Mouse (Mus musculus) liver, adult 2 months (tissue): Measurements from ENCODE around the gene Slc6a20b. TPM values are rescaled to one million over a fixed set of nuclear protein-coding genes. Genes with fewer than 3 reads are reported as not detected.

Experiments used
- DNase-seq: peaks from one replicate; pipeline ENCODE4 v3.0.0-alpha.2; 2011; ENCODE audit warnings: low read depth, low spot score; ENCODE audit errors: extremely low read depth
- H3K27ac ChIP-seq: fragments of 200-500 bp; replicated peaks from 2 replicates; pipeline ENCODE4 v1.5.1; 2012; ENCODE audit warnings: low read depth, mild to moderate bottlenecking, control low read depth, inconsistent platforms, low read length; ENCODE audit not compliant: insufficient read depth
- H3K27me3 ChIP-seq: fragments of 200-500 bp; 2 replicates; pipeline ENCODE4 v1.6.1; 2012; ENCODE audit warnings: mild to moderate bottlenecking, moderate library complexity, low read length, inconsistent platforms; ENCODE audit not compliant: control insufficient read depth, insufficient read depth
- H3K36me3 ChIP-seq: fragments of 200-500 bp; 2 replicates; pipeline ENCODE4 v1.6.1; 2012; ENCODE audit warnings: low read length, inconsistent platforms; ENCODE audit not compliant: control insufficient read depth, insufficient read depth
- H3K4me1 ChIP-seq: fragments of 200-500 bp; 2 replicates; pipeline ENCODE4 v1.6.1; 2011; ENCODE audit warnings: low read length; ENCODE audit not compliant: control insufficient read depth, insufficient read depth
- H3K4me3 ChIP-seq: fragments of 200-500 bp; 2 replicates; pipeline ENCODE4 v1.5.1; 2011; ENCODE audit warnings: low read depth, mild to moderate bottlenecking, control low read depth, low read length, moderate library complexity; ENCODE audit not compliant: insufficient read depth
- H3K79me2 ChIP-seq: fragments of 200-500 bp; 2 replicates; pipeline ENCODE4 v1.6.1; 2012; ENCODE audit warnings: inconsistent platforms, mild to moderate bottlenecking, low read length, moderate library complexity; ENCODE audit not compliant: control insufficient read depth, insufficient read depth
- H3K9ac ChIP-seq: fragments of 200-500 bp; 2 replicates; pipeline ENCODE4 v1.6.1; 2012; ENCODE audit warnings: low read depth, mild to moderate bottlenecking, control low read depth, inconsistent platforms, low read length
- CTCF ChIP-seq: fragments of 200-500 bp; IDR thresholded peaks from 2 replicates; pipeline ENCODE4 v1.5.1; 2011; ENCODE audit warnings: low read depth, low read length, control low read depth
- POLR2A ChIP-seq: fragments of 200-500 bp; IDR thresholded peaks from 2 replicates; pipeline ENCODE4 v1.6.1; 2011; ENCODE audit warnings: low read length, control low read depth; ENCODE audit not compliant: insufficient read depth; ENCODE audit errors: extremely low read depth
- WGBS: fragments of 180-500 bp; shearing (Covaris S2); methylation state at CpG from one replicate; pipeline ENCODE4 v1.1.7; 2018; 5-methylcytosine and 5-hydroxymethylcytosine counted together
- polyA plus RNA-seq: library from polyadenylated mRNA; depleted of rRNA; stranded (reverse); fragments of >200 nt; gene quantifications from 2 replicates; pipeline ENCODE4 v1.2.3, GENCODE M21; 2012; rRNA removed
- total RNA-seq: library from RNA; depleted of rRNA; stranded (reverse); fragments of >200 nt; gene quantifications from 2 replicates; pipeline ENCODE4 v1.2.3, GENCODE M21; 2014; rRNA removed

The Slc6a20b gene
- total and polyA plus RNA-seq, 2 experiments = not detected

GRCm38 (mm10) chr9:123577360-123578192 is 54.8 kb downstream of the Slc6a20b start:
- TF ChIP-seq CTCF (no peak), POLR2A (no peak)
- Histone ChIP-seq H3K79me2 (no peaks in the 10 kb centered on the region), H3K27me3 (no peaks in the 10 kb centered on the region), H3K36me3 (peaks cover 43% of the 10 kb centered on the region), H3K4me3 (no peak overlapping the region), H3K4me1 (peaks cover 5% of the 10 kb centered on the region), H3K9ac (no peak overlapping the region), H3K27ac (no peak overlapping the region)
- DNase-seq = no peak
- WGBS = 86% methylated on average over 10 of the region's 10 CpGs

- TF ChIP-seq CTCF (no peak), POLR2A (no peak)
- no peak overlapping the region for H3K4me3 ChIP-seq
- no peaks in the 10 kb centered on the region for H3K79me2 ChIP-seq
- H3K4me1 ChIP-seq = no peaks in the 10 kb centered on the region
- no peak overlapping the region for H3K9ac ChIP-seq
- WGBS = 95% methylated on average over 3 of the region's 3 CpGs
- peaks cover 56% of the 10 kb centered on the region for H3K36me3 ChIP-seq
- no peaks in the 10 kb centered on the region for H3K27me3 ChIP-seq
- H3K27ac ChIP-seq = no peak overlapping the region
- no peak for DNase-seq
Measured at GRCm38 (mm10) chr9:123554599-123554998, 77.8 kb downstream of the Slc6a20b start.

Other genes with a start within 250 kb of the Slc6a20b start
- 19.7 and 22.2 TPM in 2 replicates for gene Limd1, start 153.9 kb downstream of the Slc6a20b start, total RNA-seq
- 15.9 and 24.6 TPM in 2 replicates for gene Limd1, start 153.9 kb downstream of the Slc6a20b start, polyA plus RNA-seq
- gene Sacm1l, start 102.8 kb downstream of the Slc6a20b start, total RNA-seq = 62.3 and 74.3 TPM in 2 replicates
- gene Sacm1l, start 102.8 kb downstream of the Slc6a20b start, polyA plus RNA-seq = 7.7 and 9.4 TPM in 2 replicates
- 0.18 and 0.20 TPM in 2 replicates for gene Ccr9, start 45.9 kb upstream of the Slc6a20b start, total RNA-seq
- gene Ccr9, start 45.9 kb upstream of the Slc6a20b start, polyA plus RNA-seq = 0.21 and 0.22 TPM in 2 replicates
- gene Slc6a20a, start 46.3 kb upstream of the Slc6a20b start, total RNA-seq = not detected in 2 replicates
- gene Slc6a20a, start 46.3 kb upstream of the Slc6a20b start, polyA plus RNA-seq = not detected in 2 replicates
- 6.5 and 9.7 TPM in 2 replicates for gene Lztfl1, start 85.1 kb upstream of the Slc6a20b start, total RNA-seq
- gene Lztfl1, start 85.1 kb upstream of the Slc6a20b start, polyA plus RNA-seq = 0.80 and 1.8 TPM in 2 replicates
- 1.0 and 1.3 TPM in 2 replicates for gene Cxcr6, start 173.9 kb upstream of the Slc6a20b start, total RNA-seq
- gene Cxcr6, start 173.9 kb upstream of the Slc6a20b start, polyA plus RNA-seq = 0.70 and 0.76 TPM in 2 replicates
- 21.2 and 22.9 TPM in 2 replicates for gene Fyco1, start 219.3 kb upstream of the Slc6a20b start, total RNA-seq
- gene Fyco1, start 219.3 kb upstream of the Slc6a20b start, polyA plus RNA-seq = 5.9 and 6.6 TPM in 2 replicates
- 0.18 and 0.34 TPM in 2 replicates for gene Xcr1, start 229.5 kb upstream of the Slc6a20b start, total RNA-seq
- gene Xcr1, start 229.5 kb upstream of the Slc6a20b start, polyA plus RNA-seq = 0.09 and 0.22 TPM in 2 replicates